Mouse (Mus musculus) urinary bladder, postnatal 4 days (tissue): ENCODE data around the gene Slc25a5.
"Not testable (repeated sequence)": the region's sequence is repeated elsewhere in the genome, so short reads cannot be mapped to it uniquely, and the experiment has no call there.

Source experiments
- DNase-seq, 2 experiments: peaks; one replicate each; pipeline ENCODE4 v3.0.0; 2021 to 2022; ENCODE audit warnings: low spot score in 2 of 2

Gene Slc25a5

DNA sequence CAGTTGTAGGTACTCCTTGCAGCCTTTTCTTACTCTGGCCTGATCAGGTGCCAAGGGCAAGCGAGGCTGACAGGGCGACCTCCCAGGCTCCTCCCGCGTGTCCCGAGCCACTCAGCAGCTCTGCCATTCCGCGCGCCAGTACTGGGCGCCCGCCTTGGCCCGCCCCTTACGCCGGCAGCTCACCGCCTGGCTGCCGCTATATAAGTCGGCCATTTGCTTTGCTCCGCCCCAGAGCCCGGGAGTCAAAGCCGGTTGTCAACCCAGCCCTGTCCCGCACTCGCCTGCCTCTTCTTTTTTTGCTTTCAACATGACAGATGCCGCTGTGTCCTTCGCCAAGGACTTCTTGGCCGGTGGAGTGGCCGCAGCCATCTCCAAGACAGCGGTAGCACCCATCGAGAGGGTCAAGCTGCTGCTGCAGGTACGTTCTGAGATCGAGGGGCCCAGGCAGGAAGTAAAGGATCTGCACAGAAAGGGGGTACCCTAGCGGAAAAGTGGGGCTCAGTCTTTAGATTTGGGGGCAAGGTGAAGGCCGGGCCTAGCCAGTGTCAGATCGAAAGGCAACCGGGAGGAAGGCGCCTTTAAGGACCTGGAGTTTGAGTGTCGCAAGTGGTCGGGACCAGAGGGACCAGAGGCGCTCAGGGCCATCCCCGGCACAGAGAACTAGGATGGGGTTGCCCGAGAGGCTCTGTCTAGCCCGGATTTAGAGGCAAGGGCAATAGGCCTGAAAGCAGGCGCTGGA is at the start of gene Slc25a5:
Slc25a5 (plus strand) TSS at position 228 of the 739 bp plus-strand sequence.
- peak; percentile 80 to 83 for DNase-seq

DNA sequence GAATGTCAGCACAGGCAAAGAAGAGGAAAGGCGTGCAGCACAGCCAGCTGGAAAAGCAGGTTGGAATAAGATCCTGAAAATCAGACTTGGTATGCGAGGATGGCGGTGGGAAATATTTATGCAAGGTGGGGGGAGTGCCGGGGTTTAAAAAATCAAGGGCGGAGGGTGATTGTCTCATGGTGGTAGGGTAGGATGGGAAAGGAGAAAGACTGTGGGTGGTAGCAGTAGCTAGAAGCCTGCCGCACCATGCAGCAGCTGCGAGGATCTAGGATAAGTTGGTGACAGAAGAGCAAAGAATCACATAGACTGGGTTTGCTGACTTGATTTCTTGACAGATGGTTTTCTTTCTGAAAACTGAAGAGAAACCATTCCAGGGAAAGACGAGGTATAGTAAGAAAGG is 48.7 kb upstream of the Slc25a5 start:
- DNase-seq: no peak

DNA sequence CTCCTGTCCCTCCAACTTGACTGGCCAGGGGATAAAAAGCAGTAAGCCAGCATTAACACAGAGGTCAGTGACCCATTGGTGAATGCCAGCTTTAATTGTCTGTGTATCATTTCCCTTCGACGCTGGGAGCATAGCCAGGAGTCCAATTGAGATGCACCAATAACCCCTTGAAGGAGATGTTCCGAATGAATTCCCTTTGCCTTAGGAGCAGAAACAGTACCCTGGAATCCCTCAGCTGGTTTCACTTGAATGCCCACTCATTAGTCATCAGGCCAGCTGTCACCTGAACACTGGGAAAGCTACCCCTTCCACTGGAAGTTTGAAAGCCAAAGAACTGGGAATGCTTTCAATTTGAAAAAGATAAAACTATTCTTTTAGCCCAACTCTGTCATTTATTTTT is 46.9 kb upstream of the Slc25a5 start:
- no peak for DNase-seq

DNA sequence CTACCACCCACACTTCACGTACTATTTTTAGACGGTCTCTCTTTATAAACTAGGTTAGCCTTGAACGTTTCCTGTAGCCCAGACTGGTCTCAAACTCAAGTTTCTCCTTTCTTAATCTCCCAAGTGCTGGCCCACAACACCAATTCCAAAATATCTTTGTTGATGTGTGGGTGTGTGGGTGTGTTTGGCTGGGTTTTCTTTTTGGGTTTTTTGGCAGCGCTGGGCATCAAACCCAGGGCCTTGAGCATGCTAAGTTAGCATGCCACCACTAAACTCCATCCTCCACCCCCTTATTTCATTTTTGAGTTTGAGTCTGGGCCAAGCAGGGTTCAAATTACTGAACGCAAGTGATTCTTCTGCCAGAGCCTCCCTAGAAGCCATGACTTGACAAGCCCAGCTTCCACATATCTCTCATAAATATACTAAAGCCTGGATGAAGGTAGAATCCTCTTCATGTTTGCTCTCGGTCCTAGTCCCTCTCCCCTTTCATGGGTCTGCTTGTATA is 46.1 kb upstream of the Slc25a5 start:
- DNase-seq: no peak

DNA sequence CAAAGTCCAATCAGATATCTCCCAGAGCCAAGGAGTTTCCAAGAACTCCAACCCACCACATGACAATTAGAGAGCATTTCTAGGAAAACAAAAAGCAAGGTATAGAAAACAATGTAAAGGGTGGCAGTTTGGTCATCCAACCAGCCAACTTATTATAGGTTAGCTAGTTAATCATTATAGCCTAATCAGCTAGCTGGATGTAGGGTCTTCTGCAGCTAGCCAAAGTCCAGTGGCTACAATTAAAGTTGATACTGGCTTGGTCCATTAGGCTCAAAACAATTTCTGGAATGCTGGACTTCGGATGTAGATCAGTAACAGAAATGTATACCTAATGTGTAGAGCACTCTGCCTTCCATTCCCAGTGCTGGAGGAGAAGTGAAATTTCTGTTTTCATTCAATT is 44.9 kb upstream of the Slc25a5 start:
- DNase-seq: no peak

DNA sequence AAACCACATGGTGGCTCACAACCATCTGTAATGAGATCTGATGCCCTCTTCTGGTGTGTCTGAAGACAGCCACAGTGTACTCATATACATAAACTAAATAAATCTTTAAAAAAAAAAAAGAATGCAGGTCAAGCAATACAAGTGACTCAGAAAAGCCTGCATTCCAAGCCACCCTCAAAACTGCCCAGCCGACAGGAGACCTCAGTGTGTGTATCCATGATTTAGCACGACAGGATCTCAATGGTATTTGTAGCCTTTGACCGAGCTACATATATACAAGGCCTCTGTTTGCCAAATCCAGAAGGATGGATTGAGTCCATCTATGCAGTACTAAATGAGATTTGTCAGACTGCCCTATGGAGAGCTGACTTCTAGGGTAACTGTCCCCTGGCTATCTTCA is 42.9 kb upstream of the Slc25a5 start:
- DNase-seq: no peak

DNA sequence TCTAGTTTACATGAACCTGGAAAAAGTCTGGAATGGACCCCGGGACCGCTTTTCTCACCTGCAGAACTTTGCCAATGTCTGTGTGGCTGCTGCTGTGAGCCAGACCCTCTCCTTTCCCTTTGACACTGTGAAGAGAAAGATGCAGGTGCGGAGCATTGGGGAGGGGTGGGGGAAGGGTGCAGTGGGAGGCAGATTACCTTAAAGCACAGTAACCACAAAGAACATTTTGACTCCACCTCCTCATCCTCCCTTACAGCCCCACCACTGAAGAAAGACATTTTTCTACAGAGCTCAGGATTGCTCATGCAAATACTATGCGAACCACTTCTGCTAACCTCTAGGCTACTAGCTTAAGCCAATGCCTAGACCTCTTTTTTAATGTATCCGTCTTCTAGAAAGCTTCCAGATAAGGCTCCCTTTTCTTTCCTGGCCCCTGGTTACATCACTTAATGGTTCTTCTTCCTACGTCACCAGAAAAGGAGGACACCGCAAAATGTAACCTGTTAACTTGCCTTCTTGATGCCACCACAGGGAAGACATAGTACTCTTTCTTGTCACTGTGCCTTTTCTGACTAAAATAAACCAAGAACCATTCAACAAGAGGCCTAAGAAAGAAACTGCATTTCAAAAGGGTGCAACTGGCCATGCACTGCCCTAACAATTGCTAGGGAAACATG is 37.5 kb upstream of the Slc25a5 start:
- no peak for DNase-seq

DNA sequence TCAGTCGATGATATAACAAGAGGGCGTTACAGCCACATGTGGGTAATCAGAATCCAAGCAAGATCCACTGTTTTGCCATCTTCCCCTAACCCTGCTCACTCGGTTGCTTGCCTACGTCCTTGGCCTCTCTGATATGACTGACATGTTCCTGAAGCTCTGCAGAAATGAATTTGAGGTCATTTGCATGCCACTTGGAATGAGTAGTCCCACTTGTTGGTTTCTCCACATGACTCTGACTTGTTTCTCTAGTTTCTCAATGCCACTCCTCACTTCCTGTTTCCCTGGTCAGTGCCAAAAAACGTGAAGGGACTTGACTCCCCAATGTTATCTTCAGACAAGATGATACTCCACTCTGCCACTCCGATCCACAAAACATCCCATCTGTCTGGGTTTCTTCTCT is 36.9 kb upstream of the Slc25a5 start:
- DNase-seq: no peak

DNA sequence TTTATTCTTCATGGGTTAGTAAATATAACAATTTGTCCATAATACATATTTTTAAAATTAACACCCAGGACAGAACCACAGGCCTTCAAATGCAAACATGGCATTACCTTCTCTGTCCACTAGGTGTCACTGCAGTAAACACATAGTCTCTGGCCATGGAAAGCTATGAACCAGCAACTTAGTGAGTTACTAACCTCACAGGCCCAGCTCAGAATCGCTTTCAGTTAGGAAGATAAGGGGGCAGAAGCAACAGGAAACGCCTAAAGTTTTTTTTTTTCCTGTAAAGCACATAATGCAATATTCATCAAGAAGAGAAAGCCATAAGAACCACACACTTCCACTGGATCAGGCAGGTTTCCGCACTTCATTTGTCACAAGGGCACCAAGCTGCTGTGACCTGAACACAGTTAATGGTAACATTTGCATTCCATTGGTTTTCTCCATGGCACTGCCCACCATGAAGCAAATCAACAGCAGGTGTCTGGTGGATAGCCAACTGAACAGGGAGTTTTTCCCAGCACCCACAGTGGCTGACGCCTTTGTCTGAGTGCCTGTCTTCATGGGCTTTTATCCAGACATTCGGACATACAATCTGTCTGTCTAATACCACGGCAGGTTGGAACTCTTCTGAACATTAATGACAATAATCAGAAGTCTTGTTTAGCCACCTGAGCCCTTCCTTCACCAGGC is 34.4 kb upstream of the Slc25a5 start:
- DNase-seq: no peak

DNA sequence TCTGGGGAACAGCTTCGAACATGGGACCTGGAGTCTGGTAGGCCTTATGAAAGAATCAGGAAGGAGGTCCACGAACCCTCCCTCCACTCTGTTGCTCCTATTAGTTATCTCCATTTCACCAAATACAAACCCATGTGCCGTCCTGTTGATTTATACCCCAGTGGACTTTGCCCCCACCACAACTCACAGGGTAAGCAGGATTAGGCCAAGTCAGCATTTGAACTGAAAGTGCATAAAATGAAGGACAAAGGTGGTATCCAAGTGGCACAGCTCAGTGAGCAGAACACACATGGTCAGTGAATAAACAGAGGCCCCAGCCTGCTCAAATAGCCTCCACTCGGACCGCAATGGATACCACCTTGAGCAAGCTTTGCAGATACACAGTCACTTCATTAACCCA is 33.2 kb upstream of the Slc25a5 start:
- DNase-seq: no peak

DNA sequence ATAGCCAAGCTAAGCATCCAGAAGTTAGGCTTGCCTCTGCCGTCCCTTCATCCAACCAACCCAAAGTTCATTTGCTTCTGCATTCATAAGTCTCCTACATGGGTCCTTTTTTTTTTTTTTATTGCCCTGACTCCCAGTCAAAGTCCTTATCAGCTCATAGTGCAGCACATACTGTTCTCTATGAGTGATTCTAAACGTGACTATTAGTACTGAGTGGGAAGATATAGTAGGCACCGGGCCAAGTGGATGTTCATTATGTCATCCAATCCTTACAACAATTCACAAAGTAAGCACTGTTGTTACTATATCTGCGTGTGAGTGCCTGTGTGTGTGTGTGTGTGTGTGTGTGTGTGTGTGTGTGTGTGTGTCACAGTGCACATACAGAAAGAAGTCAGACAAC is 32.6 kb upstream of the Slc25a5 start:
- no peak for DNase-seq

DNA sequence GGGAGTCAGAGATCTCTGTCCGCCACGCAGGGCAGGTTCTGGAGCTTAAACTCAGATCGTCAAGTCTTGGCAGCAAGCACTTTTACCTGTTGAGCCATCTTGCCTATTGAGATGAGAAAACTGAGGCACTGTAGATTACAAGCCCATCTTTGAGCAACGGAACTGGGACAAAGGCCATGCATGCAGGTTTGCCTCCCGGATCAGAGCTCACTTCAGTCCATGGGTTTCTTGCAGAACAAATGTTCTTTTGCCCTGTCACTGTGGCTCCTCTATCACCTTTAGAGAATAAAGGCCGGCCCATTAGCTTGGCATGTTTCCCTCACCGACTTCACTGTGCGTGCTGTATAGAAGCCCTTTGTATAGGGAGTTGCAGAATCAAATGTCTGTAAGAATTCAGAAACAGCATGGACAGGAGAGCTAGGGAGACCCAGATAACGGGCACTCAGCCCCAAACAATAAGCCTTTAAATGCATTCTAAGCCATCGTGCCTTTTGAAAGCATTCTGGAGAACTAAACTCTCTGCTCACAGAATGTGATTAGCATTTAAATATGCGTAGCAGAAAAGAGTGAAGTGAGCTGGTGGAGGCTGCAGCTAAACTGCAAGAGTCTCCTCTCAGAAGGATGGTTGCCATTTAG is 32.0 kb upstream of the Slc25a5 start:
- DNase-seq: no peak

DNA sequence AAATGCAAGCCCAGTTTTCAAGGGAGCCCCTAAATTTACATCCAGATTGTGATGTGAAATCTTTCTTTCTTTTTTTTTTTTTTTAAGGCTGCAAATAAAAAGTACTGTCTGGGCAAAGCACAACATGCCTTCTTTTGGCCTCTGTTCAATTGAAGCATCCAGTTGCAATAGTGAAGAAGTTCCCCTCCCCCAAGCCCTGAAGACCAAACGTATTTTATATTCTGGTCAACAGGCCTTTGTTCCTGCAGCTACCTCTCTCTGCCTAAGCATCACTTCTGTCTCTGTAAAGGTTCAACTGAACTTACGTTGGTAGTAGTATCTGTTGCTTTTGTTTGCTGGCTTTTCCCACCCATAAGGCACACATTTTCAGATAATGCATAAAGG is 31.5 kb upstream of the Slc25a5 start:
- DNase-seq: no peak

DNA sequence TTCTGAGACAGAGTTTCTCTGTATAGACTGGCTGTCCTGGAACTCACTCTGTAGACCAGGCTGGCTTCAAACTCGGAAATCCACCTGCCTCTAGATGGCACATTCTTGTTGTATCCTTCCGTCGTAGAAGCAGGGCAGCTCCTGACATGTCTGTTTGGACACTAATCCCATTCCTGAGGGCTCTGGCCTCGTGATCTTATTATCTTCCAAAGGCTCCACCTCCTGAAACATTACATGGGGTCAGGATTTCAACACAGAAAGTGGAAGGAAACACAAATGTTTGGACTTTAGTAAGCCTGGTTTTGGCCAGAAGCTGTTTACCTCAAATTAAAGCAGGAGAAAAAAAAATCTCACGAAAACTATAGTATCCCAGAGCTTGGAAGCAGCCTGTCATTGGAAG is 28.1 kb upstream of the Slc25a5 start:
- DNase-seq: no peak

DNA sequence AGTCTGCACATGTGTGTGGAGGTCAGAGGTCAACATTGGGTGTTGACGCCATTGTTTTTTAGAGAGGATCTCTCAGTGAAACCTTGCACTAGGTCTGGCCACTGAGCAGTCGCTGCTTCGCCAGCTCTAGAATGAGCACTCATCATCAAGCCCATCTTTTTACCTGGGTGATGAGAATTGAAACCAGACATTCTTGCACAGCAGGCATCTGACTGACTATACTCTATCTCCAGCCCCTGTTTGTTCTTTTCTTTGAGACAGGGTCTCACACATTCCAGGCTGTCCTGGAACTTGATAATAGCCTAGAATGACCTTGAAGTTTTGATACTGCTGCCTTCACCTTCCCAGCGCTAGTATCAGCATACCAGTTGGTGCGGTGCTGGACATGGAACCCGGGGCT is 22.9 kb upstream of the Slc25a5 start:
- no peak for DNase-seq

DNA sequence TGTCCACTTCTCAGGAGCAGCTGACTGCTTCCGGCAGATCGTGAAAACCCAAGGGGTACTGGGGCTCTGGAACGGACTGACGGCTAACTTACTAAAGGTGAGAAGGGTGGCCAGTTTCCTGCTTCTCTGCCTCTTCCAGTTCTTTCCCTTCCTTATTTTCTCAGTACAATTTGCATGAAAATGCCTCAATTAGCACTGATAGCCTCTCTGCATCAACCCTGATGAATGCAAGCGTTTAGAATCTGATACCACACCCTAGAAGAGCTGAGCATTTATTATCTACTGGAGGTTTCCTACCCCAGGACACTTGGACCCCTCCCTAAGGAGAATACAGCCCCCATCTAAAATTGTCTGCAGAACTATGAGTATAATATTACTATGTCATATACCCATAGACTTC is 19.9 kb upstream of the Slc25a5 start:
- DNase-seq: no peak

DNA sequence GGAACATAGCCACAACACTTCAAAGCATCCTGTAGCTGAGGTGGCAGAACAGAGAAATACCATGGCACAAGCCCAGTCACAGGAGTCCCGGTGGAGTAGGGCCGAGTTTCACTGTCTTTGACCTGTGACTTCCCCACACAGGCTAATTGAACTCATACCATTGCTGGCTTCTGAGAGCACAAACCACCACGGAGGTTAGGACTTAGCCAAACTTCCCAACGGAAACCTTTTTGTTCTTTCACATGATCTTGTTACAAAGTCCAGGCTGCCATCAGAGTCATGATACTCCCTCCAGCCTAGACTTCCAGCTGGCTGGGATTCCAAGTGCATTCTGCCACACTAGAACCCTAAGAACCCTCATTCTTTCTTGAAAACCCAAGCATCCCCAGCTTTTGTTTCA is 17.8 kb upstream of the Slc25a5 start:
- no peak for DNase-seq

DNA sequence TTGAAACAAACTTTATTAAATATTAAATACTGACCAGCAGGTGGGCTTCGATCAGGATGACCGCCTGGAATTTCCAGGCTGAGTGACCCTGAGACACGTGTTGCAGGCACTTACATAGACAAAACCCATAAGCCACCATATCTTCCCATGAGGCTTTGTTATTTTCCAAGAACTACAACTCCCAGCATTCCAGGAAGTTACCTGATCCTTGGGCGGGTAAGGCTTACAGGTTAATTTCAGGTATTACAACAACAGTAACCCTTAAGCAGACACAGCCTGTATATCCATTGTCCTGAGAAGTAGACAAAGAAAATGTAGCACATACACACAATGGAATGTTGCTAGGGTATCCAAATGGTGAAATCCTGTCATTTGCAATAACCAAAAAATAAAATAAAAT is 6.1 kb upstream of the Slc25a5 start:
- no peak for DNase-seq

DNA sequence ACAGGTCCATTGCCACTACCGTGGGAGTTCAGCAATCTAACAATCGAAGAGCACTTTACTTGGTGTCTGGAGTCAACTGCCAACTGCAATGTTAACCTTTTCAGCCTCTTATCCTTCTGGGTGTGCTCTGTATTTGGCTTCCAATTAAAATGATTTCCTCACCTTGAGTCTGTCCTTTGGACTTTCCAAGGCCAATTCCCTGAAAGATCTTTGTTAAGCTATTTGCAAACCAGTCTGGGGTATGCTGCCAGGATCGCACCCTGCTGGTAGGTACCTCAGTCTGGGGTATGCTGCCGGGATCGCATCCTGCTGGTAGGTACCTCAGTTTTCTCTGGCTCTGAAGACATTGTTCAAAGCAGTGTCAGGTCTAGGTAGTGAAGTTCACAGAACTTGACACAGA is 880 bp upstream of the Slc25a5 start:
- no peak for DNase-seq

DNA sequence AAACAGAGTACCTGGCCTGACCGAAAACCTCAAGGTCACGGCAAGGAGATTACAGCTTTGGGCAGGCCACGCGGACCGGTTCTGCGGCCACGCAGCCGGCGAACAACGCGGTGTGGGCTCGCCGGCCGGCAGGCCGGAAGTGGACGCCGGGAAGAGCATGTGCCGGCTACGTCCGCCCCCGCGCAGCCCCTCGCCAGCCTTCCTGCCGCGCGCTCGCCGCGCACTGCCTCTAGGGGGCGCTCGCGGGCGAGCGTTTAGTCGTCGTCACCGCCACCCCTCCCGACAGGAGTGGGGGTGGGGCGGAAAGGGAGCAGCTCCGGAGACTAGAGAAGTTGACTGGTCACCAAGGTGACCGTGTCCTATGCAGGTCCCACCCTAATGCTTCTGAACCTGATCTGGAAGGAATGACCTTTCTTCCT is 721 bp downstream of the Slc25a5 start:
- DNase-seq: peak; percentile 76 to 86

DNA sequence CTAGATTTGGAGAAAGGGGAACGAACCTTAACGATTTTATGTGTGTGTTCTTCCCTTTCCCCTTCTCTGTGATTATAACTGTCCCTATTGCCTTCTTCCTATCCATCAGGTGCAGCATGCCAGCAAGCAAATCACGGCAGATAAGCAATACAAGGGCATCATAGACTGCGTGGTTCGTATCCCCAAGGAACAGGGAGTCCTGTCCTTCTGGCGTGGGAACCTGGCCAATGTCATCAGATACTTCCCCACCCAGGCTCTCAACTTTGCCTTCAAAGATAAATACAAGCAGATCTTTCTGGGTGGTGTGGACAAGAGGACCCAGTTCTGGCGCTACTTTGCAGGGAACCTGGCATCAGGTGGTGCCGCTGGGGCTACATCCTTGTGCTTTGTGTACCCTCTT is 1.3 kb downstream of the Slc25a5 start:
- not testable (repeated sequence) for DNase-seq

DNA sequence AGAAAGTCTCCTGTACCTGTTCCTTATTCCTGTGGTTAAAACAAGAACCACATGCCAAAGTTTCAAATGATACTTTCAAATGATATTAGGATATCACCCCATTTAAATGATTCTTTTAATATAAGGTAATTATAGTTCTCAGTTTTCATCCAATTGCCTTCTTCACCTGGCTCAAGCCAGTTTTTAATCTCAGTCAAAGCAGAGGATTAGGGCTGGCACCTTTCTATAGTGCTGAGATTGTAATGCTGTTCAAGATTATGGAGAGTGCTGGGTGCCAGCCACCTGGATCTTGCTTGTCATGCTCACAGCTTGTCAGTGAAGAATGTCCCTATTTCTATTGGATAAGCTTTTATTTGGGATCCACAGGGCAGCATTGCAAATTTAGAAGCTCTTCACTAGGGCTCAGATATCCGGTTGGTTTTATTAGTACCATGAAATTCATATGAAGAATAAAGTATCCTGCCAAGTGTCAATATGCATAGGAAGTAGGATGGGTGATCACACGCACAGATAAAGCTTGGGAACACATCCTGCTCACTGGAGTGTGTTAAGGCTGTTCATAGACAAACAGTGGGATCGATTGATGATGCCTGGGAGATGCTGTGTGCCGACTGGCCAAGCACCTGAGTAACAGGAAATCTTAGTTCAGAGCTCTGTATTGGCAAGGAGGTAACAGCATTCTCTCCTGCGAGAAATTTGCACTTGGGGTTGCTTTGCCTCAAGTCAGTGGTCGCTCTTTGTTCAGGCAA is 3.9 kb downstream of the Slc25a5 start:
- DNase-seq: no peak
